Mouse (Mus musculus) neural tube, embryonic 13.5 days (tissue): ENCODE data around the gene Prkn. TPM values are rescaled to one million over a fixed set of nuclear protein-coding genes. Genes with fewer than 3 reads are reported as not detected.

ENCODE experiments used
- ATAC-seq: fragments of 200-750 bp; cut with Nextera tagmentation; 2 replicates; pipeline ENCODE4 v1.8.0; 2017; ENCODE audit warnings: low read depth, mild to moderate bottlenecking, moderate TSS enrichment, moderate library complexity
- H3K27ac ChIP-seq: fragments of 300-500 bp; sonication (generic); replicated peaks from 2 replicates; pipeline ENCODE4 v1.5.1; 2015; ENCODE audit warnings: moderate library complexity, mild to moderate bottlenecking, inconsistent platforms
- H3K27me3 ChIP-seq: fragments of 300-500 bp; sonication (generic); 2 replicates; pipeline ENCODE4 v1.6.1; 2015; ENCODE audit warnings: mild to moderate bottlenecking, inconsistent platforms
- H3K36me3 ChIP-seq: fragments of 300-500 bp; sonication (generic); 2 replicates; pipeline ENCODE4 v1.6.1; 2015; ENCODE audit warnings: mild to moderate bottlenecking, inconsistent platforms
- H3K4me1 ChIP-seq: fragments of 300-500 bp; sonication (generic); replicated peaks from 2 replicates; pipeline ENCODE4 v1.6.1; 2015; ENCODE audit warnings: inconsistent platforms
- H3K4me2 ChIP-seq: fragments of 300-500 bp; sonication (generic); 2 replicates; pipeline ENCODE4 v1.6.1; 2015; ENCODE audit warnings: inconsistent platforms, mild to moderate bottlenecking, moderate library complexity
- H3K4me3 ChIP-seq: fragments of 300-500 bp; sonication (generic); 2 replicates; pipeline ENCODE4 v1.5.1; 2015; ENCODE audit warnings: mild to moderate bottlenecking, inconsistent platforms
- H3K9ac ChIP-seq: fragments of 300-500 bp; sonication (generic); 2 replicates; pipeline ENCODE4 v1.6.1; 2015; ENCODE audit warnings: moderate library complexity, mild to moderate bottlenecking, inconsistent platforms
- H3K9me3 ChIP-seq: fragments of 300-500 bp; sonication (generic); 2 replicates; pipeline ENCODE4 v1.6.1; 2016; ENCODE audit warnings: inconsistent platforms
- WGBS: fragments of 180-500 bp; shearing (Covaris S2); methylation state at CpG from one replicate; pipeline ENCODE4 v1.1.7; 2015; 5-methylcytosine and 5-hydroxymethylcytosine counted together
- polyA plus RNA-seq: library from polyadenylated mRNA; unstranded; fragments of >200 nt; fragmentation: Nextera tagmentation; extraction: Ambion mirVana; gene quantifications from 2 replicates; pipeline ENCODE4 v1.2.1, GENCODE M21; 2015

Gene Prkn
- polyA plus RNA-seq, 1 experiment from 2014 or later: 3.6 TPM

DNA sequence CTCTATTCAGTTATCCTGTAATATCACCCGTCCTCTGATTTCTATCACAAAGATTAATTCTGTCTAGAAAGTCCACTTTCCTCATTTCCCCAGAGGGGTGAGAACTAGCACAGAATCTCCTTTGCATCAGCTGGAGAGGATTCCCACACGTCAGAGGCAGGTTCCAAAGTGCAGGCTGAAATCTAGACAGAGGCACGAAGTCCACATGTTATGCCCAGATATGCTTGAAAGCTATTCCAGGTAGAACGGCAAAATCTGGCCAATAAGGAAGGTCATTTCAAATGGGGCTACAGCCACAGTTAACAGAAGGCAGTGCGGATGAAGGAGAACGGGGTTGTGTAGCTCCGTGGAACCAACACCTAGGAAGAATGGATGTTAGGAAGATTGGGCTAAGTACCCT, 478.8 kb downstream of the Prkn start:
- no peaks in the 10 kb centered on the region for H3K27me3 ChIP-seq
- no peak overlapping the region for H3K27ac ChIP-seq
- H3K4me3 ChIP-seq: no peak overlapping the region
- WGBS: 91% methylated on average over 7 of the region's 7 CpGs
- ATAC-seq: no peak
- no peaks in the 10 kb centered on the region for H3K36me3 ChIP-seq
- 0 out of 2 replicates have a peak, but pooled peaks cover 5% of the 10 kb centered on the region for H3K4me1 ChIP-seq
- no peak overlapping the region for H3K4me2 ChIP-seq
- no peaks in the 10 kb centered on the region for H3K9me3 ChIP-seq
- H3K9ac ChIP-seq: no peak overlapping the region

DNA sequence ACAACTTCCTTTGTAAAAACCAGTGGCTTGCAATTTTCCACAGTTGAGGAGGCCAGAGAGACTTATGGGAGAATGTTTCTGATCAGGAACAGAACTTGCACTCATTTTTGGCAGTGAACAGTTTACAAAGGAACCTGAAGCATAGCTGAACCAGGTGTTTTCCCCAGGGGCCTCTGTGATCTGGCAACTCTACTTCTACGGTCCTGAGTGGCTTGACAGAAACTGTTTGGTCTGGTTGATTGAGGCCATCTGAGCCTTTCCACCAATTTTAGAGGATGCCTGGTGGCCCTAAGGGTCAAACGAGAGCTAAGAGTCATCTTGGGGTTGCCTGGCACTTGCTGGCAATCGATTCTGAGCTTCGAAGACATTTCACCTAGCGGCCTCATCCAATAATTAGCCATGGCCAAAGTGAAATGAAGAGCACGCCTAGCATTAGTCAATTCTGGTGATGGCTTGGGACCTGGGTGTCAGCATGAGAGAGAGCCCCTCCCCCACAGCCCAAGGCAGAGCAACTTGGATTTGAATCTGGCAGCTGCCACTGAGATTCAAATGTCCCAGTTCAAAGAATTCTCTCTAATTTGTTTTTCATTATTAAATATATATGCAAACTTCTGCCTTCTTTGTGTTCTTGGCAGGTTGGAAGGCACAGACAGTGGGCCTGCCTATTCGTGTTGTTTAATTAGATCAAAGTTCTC, 479.6 kb downstream of the Prkn start:
- no peaks in the 10 kb centered on the region for H3K9me3 ChIP-seq
- H3K27me3 ChIP-seq: no peaks in the 10 kb centered on the region
- no peaks in the 10 kb centered on the region for H3K36me3 ChIP-seq
- ATAC-seq: no peak
- H3K4me1 ChIP-seq: 0 out of 2 replicates have a peak, but pooled peaks cover 5% of the 10 kb centered on the region
- no peak overlapping the region for H3K27ac ChIP-seq
- H3K9ac ChIP-seq: no peak overlapping the region
- no peak overlapping the region for H3K4me2 ChIP-seq
- WGBS: 71% methylated on average over 7 of the region's 7 CpGs
- no peak overlapping the region for H3K4me3 ChIP-seq

DNA sequence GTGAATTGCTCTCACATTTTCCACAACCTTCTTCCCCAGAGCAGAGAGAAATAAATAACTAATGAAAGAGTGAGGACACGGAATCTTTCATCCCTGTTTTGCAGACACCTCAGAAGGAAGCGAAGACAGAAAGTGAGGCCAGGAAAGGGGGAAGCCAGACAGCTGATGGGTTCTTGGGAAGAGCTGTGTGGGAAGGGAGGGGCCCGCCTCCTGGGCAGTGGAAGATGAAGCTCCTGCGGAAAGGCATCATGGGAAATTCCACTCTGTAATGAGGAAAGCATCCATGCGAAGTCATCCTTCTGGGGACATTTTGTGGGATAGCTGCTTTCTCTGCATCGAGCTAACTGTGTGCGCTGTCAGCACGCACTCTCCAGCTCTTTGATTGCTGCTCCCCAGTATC, 491.9 kb downstream of the Prkn start:
- Histone ChIP-seq H3K9me3 (no peaks in the 10 kb centered on the region), H3K4me2 (peak overlapping the region; percentile 30; the same call in 1 of the 2 replicates), H3K4me1 (peaks cover 13% of the 10 kb centered on the region), H3K36me3 (no peaks in the 10 kb centered on the region), H3K27me3 (no peaks in the 10 kb centered on the region), H3K4me3 (no peak overlapping the region), H3K9ac (no peak overlapping the region; the same call in 1 of the 2 replicates), H3K27ac (peak overlapping the region; percentile 25)
- whole genome bisulfite sequencing: 23% methylated on average over 8 of the region's 8 CpGs
- ATAC-seq: peak; percentile 61; the same call in 1 of the 2 replicates

DNA sequence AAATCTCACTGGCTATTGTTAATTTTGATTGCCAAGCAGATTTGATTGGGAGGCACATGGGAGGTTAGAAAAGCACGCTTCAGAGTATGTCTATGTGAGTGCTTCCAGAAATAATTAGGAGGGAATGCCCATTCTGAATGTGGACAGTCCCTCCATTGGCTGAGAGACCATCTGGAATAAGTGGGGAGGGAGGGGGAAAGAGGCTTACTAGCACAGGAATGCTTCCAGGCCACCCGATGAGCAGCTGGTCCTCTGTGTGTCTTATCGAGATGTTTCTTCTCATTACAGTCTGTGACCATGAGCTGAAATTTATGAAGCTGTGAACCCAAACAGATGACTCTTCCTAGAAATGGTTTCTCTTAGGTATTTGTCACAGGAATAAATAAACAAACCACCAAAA, 493.6 kb downstream of the Prkn start:
- ATAC-seq: no peak

DNA sequence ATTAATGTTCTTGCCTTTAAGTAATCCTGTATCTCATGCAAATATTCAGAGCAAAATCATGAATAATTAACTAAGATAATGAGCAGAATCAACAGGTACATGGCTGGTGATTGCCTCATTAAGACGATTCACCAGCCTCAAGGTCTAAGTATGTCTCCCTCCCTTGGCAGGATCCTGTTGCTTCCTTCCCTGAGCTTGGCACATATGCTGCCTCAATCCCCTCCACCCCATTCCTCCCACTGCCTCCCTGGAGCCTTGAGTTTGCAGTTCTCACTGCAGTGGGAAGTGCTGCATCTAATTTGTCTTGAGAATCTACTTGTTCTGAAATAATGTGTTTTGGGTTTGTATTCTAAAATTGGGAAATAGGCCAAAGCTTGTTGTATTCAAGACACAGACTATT, 496.0 kb downstream of the Prkn start:
- Histone ChIP-seq H3K4me1 (peaks cover 13% of the 10 kb centered on the region), H3K27ac (no peak overlapping the region), H3K36me3 (no peaks in the 10 kb centered on the region), H3K9ac (no peak overlapping the region), H3K9me3 (no peaks in the 10 kb centered on the region), H3K4me2 (no peak overlapping the region), H3K27me3 (no peaks in the 10 kb centered on the region), H3K4me3 (no peak overlapping the region)
- ATAC-seq: no peak
- WGBS: 45% methylated on average over 1 of the region's 1 CpGs

More for the DNA sequence above, 493.6 kb downstream of the Prkn start:
- Histone ChIP-seq H3K27me3 (no peaks in the 10 kb centered on the region), H3K4me1 (peaks cover 13% of the 10 kb centered on the region), H3K4me2 (no peak overlapping the region), H3K4me3 (no peak overlapping the region), H3K9ac (no peak overlapping the region), H3K9me3 (no peaks in the 10 kb centered on the region), H3K27ac (no peak overlapping the region), H3K36me3 (no peaks in the 10 kb centered on the region)
- WGBS: 35% methylated on average over 3 of the region's 3 CpGs

DNA sequence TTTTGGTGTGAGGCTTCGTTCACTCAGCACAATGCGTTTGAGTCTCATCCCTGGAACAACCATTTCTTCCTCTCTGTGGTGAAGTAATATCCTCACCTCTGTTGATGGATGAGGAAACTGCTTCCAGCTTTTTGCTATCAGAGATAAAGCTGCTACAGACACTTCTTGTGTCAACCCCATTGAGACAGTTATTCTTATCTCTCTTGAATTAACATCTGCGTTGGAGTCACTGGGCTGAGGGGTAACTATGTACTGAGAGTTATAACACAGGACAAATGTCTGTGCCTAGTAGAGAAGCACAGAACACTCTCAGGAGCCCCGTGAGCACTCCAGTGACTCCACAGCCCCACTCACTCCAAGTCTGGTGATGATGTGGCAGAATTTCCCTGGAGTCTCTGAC, 500.2 kb downstream of the Prkn start:
- Histone ChIP-seq H3K4me2 (no peak overlapping the region), H3K9ac (no peak overlapping the region), H3K27me3 (no peaks in the 10 kb centered on the region), H3K4me3 (no peak overlapping the region), H3K27ac (no peak overlapping the region), H3K9me3 (no peaks in the 10 kb centered on the region), H3K36me3 (no peaks in the 10 kb centered on the region), H3K4me1 (no peaks in the 10 kb centered on the region)
- ATAC-seq: no peak
- WGBS: 80% methylated on average over 4 of the region's 4 CpGs

DNA sequence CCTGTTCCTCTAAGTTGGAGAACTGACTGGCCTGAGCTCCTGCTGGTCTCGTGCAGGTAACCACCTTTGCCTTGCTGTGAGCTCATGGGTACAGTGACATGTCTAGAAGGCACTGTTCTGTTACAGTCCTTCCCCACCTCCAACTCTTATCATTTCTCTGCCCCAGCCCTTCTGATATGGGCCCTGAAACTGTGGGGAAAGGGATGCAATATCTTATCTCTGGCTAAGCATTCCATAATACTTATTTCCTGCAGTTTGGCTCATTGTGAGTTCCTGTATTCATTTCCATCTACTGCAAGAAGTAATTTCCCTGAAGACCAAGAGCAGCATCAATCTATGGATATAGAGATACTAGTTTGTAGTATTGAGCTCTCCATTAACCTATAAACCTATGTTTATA, 506.1 kb downstream of the Prkn start:
- no peak for ATAC-seq
- Histone ChIP-seq H3K4me2 (no peak overlapping the region), H3K9me3 (no peaks in the 10 kb centered on the region), H3K27ac (no peak overlapping the region), H3K4me3 (no peak overlapping the region), H3K27me3 (no peaks in the 10 kb centered on the region), H3K4me1 (no peaks in the 10 kb centered on the region), H3K9ac (no peak overlapping the region), H3K36me3 (no peaks in the 10 kb centered on the region)
- 96% methylated on average over 1 of the region's 1 CpGs for WGBS

DNA sequence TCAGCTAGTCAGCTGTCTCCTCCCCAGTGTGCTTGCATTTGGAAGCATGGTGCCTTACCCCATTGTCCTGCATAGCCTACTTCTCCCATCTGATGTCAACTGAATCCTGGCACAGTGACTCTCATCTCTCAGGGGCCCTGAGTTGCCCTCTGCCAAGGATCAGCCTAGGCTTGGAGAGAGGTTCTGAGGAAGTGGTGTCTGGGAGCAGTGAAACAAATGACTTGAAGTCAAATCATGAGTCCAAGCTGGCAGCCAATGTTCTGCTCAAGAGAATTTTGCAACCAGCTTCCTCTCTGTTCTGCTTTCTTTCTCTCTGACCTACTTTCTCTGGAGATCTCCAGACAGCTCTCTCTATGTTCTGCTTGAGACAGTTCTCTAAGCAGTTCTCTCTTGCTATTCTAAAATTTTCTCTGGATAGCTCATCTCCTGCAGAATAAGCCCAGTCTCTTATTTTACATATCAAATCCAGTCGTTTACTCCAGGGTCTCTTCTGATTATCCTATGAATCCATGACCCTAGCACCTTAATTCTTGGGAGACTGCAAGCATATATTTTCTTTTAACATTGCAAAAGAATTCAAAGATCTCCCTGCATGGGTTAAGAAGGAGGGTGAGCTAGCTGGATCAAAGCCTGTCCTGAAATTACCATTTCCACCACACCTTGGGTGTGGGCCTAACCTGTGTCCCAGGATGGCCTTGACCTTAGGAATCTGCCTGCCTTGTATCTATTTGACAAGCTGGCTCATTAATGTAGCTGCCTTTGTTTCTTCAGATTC, 512.8 kb downstream of the Prkn start:
- Histone ChIP-seq H3K27ac (no peak overlapping the region), H3K4me1 (no peaks in the 10 kb centered on the region), H3K4me2 (no peak overlapping the region), H3K9me3 (no peaks in the 10 kb centered on the region), H3K27me3 (no peaks in the 10 kb centered on the region), H3K9ac (no peak overlapping the region), H3K4me3 (no peak overlapping the region), H3K36me3 (no peaks in the 10 kb centered on the region)
- 39% methylated on average over 1 of the region's 1 CpGs for WGBS
- no peak for ATAC-seq

DNA sequence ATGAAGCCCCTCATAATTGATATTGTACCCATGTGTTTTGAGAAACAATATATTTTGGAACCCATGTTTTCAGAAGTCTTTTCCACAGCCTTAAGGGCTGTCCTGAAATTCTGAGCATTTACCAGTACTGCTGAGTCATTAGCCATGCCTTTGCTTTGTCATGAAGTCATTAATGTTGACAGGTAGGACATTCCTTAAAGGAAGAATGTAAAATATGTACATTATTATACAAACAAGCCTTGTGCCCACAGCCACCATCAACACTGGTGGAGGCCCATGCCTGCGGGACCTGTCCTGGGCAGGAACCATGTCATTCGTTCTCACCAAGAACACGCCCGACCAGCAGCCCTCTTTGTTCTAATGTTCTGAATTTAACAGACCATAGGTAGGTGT, 513.4 kb downstream of the Prkn start:
- no peaks in the 10 kb centered on the region for H3K4me1 ChIP-seq
- H3K9ac ChIP-seq: no peak overlapping the region
- H3K4me2 ChIP-seq: no peak overlapping the region
- no peaks in the 10 kb centered on the region for H3K27me3 ChIP-seq
- no peak overlapping the region for H3K27ac ChIP-seq
- no peak overlapping the region for H3K4me3 ChIP-seq
- WGBS: 96% methylated on average over 4 of the region's 4 CpGs
- H3K9me3 ChIP-seq: no peaks in the 10 kb centered on the region
- ATAC-seq: no peak
- no peaks in the 10 kb centered on the region for H3K36me3 ChIP-seq

DNA sequence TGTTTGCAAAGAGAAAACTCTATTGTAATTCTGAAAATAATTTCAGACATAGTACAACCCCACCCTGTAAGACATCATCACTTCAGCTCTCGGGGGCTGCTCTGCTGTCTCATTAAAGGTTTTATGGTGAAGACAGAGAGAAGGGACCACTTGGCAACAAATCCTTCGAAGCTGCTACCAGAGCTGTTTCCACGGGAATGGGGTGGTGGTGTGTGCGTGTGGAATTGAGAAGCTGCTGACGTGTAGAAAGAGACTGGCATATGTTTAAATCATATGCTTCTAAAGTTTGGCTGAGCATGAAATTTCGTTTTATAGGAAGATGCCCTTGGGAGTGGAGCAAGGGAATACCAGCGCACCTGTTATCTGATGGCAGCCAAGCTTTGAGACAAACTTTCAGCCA, 514.2 kb downstream of the Prkn start:
- no peak overlapping the region for H3K4me3 ChIP-seq
- ATAC-seq: no peak
- H3K27ac ChIP-seq: no peak overlapping the region
- H3K36me3 ChIP-seq: no peaks in the 10 kb centered on the region
- no peak overlapping the region for H3K4me2 ChIP-seq
- no peak overlapping the region for H3K9ac ChIP-seq
- H3K9me3 ChIP-seq: no peaks in the 10 kb centered on the region
- H3K27me3 ChIP-seq: no peaks in the 10 kb centered on the region
- no peaks in the 10 kb centered on the region for H3K4me1 ChIP-seq
- 69% methylated on average over 7 of the region's 7 CpGs for WGBS

DNA sequence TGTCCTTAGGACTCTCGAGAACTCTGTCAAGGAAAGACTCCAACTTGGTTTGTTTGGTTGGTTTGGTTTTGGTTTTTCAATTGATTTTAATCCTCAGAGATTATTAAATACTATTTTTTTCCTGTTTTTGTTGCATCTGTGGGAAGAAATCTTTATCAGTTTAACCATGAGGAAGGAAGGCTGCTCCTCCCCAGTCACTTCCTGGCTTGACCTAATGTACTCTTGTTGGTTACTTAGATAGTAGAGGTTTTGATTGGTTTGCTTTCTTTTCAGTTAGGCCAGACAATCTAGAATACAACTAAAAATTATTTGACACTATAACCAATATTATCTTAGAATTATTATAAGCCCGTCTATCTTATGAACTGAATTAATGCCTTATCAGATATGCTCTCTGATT, 535.3 kb downstream of the Prkn start:
- H3K9ac ChIP-seq: no peak overlapping the region
- no peaks in the 10 kb centered on the region for H3K36me3 ChIP-seq
- H3K4me3 ChIP-seq: no peak overlapping the region
- no peak overlapping the region for H3K27ac ChIP-seq
- H3K27me3 ChIP-seq: no peaks in the 10 kb centered on the region
- no peak overlapping the region for H3K4me2 ChIP-seq
- ATAC-seq: no peak
- H3K9me3 ChIP-seq: no peaks in the 10 kb centered on the region
- H3K4me1 ChIP-seq: no peaks in the 10 kb centered on the region
- 89% methylated on average over 2 of the region's 2 CpGs for WGBS

DNA sequence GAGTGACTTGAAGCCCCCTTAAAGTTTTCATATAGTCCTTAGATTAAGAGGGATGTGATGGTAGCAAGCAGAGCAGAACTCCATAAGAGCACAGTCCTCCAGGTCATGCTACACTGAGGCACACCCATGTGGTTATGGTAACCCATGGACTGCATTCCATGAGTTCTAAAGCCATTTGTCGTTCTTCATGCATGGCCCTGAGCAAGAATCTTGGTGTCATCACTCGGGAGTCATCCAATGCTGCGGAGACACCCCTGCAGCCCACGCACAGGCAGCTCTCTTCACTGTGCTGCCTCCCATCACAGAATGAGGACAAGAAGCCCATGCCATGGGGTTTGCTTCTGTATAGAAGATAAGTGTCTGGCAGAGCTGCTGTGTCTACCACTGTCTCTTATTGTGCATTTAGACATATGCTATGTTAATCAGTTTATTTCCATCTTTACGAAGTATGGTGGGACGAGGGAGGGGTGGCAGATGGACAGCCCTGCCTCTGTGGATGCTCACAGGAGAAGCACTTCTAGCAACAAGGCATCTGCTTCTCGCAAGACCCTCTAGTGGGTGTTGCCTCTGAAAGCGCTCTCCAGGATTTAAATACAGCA, 543.3 kb downstream of the Prkn start:
- H3K4me2 ChIP-seq: no peak overlapping the region
- no peak overlapping the region for H3K27ac ChIP-seq
- ATAC-seq: no peak
- H3K9ac ChIP-seq: no peak overlapping the region
- no peak overlapping the region for H3K4me3 ChIP-seq
- WGBS: 83% methylated on average over 8 of the region's 8 CpGs
- H3K4me1 ChIP-seq: no peaks in the 10 kb centered on the region
- no peaks in the 10 kb centered on the region for H3K9me3 ChIP-seq
- no peaks in the 10 kb centered on the region for H3K36me3 ChIP-seq
- no peaks in the 10 kb centered on the region for H3K27me3 ChIP-seq
